Mouse (Mus musculus): Measurements from ENCODE around the gene Gramd1b.

Gene Gramd1b

GRCm38 (mm10) chr9:40311813-40312212 lies 219.4 kb downstream of the Gramd1b start:
- DNase-seq (ENCODE audit: low read depth, low spot score), result no peak

- no peak for DNase-seq (ENCODE audit: low read depth, low spot score)
These were observed 221.3 kb downstream of the Gramd1b start for GRCm38 (mm10) chr9:40309876-40310275.

- DNase-seq (ENCODE audit: low read depth, low spot score), result no peak
These were observed 223.9 kb downstream of the Gramd1b start for GRCm38 (mm10) chr9:40307311-40307710.

GRCm38 (mm10) chr9:40304243-40304642 lies 226.9 kb downstream of the Gramd1b start:
- DNase-seq (ENCODE audit: low read depth, low spot score), result no peak

GRCm38 (mm10) chr9:40302375-40302774 lies 228.8 kb downstream of the Gramd1b start:
- no peak for DNase-seq (ENCODE audit: low read depth, low spot score)

- no peak for DNase-seq (ENCODE audit: low read depth, low spot score)
These were observed 229.7 kb downstream of the Gramd1b start for GRCm38 (mm10) chr9:40301475-40301874.

- DNase-seq (ENCODE audit: low read depth, low spot score), result no peak
These were observed 230.9 kb downstream of the Gramd1b start for GRCm38 (mm10) chr9:40300018-40300989.

GRCm38 (mm10) chr9:40299323-40299722 lies 231.9 kb downstream of the Gramd1b start:
- DNase-seq (ENCODE audit: low read depth, low spot score), result no peak

- no peak for DNase-seq (ENCODE audit: low read depth, low spot score)
These were observed 233.2 kb downstream of the Gramd1b start for GRCm38 (mm10) chr9:40297969-40298368.

- no peak for DNase-seq (ENCODE audit: low read depth, low spot score)
These were observed 234.9 kb downstream of the Gramd1b start for GRCm38 (mm10) chr9:40296251-40296650.

GRCm38 (mm10) chr9:40294866-40295265 lies 236.3 kb downstream of the Gramd1b start:
- no peak for DNase-seq (ENCODE audit: low read depth, low spot score)

- no peak for DNase-seq (ENCODE audit: low read depth, low spot score)
These were observed 237.0 kb downstream of the Gramd1b start for GRCm38 (mm10) chr9:40294210-40294609.

GRCm38 (mm10) chr9:40293740-40294139 lies 237.4 kb downstream of the Gramd1b start:
- DNase-seq (ENCODE audit: low read depth, low spot score), result no peak

- no peak for DNase-seq (ENCODE audit: low read depth, low spot score)
These were observed 237.9 kb downstream of the Gramd1b start for GRCm38 (mm10) chr9:40293286-40293685.

- DNase-seq (ENCODE audit: low read depth, low spot score), result no peak
These were observed 238.7 kb downstream of the Gramd1b start for GRCm38 (mm10) chr9:40292475-40292874.

GRCm38 (mm10) chr9:40282968-40283367 lies 248.2 kb downstream of the Gramd1b start:
- no peak for DNase-seq (ENCODE audit: low read depth, low spot score)

- no peak for DNase-seq (ENCODE audit: low read depth, low spot score)
These were observed 251.7 kb downstream of the Gramd1b start for GRCm38 (mm10) chr9:40279438-40279837.

GRCm38 (mm10) chr9:40277671-40278070 lies 253.5 kb downstream of the Gramd1b start:
- no peak for DNase-seq (ENCODE audit: low read depth, low spot score)

GRCm38 (mm10) chr9:40275904-40276303 lies 255.3 kb downstream of the Gramd1b start:
- no peak for DNase-seq (ENCODE audit: low read depth, low spot score)

GRCm38 (mm10) chr9:40272822-40273221 lies 258.4 kb downstream of the Gramd1b start:
- no peak for DNase-seq (ENCODE audit: low read depth, low spot score)

GRCm38 (mm10) chr9:40271075-40271474 lies 260.1 kb downstream of the Gramd1b start:
- no peak for DNase-seq (ENCODE audit: low read depth, low spot score)

- no peak for DNase-seq (ENCODE audit: low read depth, low spot score)
These were observed 261.3 kb downstream of the Gramd1b start for GRCm38 (mm10) chr9:40269880-40270279.
